Mouse (Mus musculus): Measurements from ENCODE around the gene Macrod2. TPM values are rescaled to one million over a fixed set of nuclear protein-coding genes. Genes with fewer than 3 reads are reported as not detected.

Macrod2 gene
- polyA plus RNA-seq, 1 experiment from 2014 or later: 26.5 TPM

DNA sequence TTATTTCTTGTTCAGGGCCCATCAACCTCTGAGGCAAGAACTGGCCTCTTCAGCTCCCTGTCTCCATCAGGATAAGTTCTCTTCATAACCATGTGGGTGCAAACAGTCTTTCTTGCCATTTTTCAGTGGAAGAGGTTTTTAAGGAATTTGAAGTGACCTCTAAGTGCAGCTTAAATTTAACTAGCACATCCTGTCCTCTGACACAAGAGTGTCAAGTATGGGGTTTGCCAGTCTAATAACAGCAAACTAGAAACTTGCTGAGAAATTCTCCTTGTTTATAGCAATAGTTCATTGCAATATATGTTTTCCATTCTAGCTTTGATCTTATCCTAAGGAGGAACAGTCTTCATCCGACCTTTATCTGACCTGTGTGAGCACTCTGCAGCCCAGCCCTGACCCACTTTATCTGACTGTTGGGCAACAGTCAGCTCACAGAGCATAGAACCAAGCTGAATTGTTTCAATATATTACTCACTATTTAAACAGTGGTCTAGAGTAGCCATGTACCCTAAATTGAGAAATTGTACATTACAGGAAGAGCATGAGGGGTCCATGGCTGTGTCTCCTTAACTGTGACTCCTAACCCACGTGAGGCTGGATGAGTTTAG lies 226.7 kb downstream of the Macrod2 start:
- 62% methylated on average over 2 of the region's 2 CpGs for WGBS
- no peaks in the 10 kb centered on the region for H3K4me1 ChIP-seq
- DNase-seq (ENCODE audit: low spot score): no peak
- no peak overlapping the region for H3K27ac ChIP-seq
- H3K4me3 ChIP-seq: no peak overlapping the region
- no peaks in the 10 kb centered on the region for H3K9me3 ChIP-seq
- H3K36me3 ChIP-seq: no peaks in the 10 kb centered on the region
- no peaks in the 10 kb centered on the region for H3K27me3 ChIP-seq (ENCODE audit: insufficient read depth, poor library complexity, severe bottlenecking)

DNA sequence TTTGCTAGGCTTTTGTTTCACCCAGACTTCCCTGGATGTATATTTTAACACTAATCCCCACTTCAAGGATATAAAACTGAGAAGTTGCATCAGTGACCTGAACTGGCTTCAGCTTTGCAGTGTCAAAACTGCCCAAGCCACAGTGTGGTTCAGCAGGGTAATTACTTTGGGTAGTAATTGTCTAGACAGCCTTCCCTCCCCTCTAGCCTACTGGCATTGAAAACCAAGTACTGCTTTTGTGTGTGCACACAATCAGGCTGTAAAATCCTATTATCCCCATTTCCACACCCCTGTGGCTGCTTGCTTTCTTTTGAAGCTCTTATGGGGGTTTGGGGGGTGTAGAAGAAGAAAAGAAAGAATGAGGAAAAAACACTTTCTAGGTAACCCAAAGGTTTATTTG lies 258.4 kb downstream of the Macrod2 start:
- Histone ChIP-seq H3K4me1 (no peaks in the 10 kb centered on the region), H3K4me3 (no peak overlapping the region), H3K27me3 (ENCODE audit: insufficient read depth, poor library complexity, severe bottlenecking) (no peaks in the 10 kb centered on the region), H3K9me3 (no peaks in the 10 kb centered on the region), H3K36me3 (no peaks in the 10 kb centered on the region), H3K27ac (no peak overlapping the region)
- DNase-seq (ENCODE audit: low spot score): no peak

DNA sequence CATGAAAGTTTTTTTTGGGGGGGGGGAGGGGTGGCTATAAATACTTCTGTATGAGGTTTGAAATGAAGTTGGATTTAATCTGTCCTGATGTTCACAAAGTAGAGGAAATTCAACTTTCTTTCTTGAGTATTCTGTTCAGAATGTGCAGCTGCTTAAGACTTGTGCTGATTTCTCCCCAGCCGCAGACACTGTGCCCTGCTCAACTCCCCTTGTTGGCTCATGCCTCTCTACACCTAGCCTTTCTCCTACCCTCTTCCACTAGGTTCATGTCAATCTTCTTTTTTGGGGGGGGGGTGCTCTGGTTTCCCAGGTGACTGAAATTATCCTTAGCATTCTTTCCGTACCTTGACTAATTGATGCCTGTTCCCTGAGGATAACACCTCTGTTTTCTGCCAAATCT lies 258.9 kb downstream of the Macrod2 start:
- 78% methylated on average over 2 of the region's 2 CpGs for WGBS
- Histone ChIP-seq H3K9me3 (no peaks in the 10 kb centered on the region), H3K36me3 (no peaks in the 10 kb centered on the region; the same call in 1 of the 2 replicates), H3K4me1 (no peaks in the 10 kb centered on the region), H3K27ac (no peak overlapping the region), H3K4me3 (no peak overlapping the region), H3K27me3 (ENCODE audit: insufficient read depth, poor library complexity, severe bottlenecking) (no peaks in the 10 kb centered on the region)
- DNase-seq (ENCODE audit: low spot score): no peak

DNA sequence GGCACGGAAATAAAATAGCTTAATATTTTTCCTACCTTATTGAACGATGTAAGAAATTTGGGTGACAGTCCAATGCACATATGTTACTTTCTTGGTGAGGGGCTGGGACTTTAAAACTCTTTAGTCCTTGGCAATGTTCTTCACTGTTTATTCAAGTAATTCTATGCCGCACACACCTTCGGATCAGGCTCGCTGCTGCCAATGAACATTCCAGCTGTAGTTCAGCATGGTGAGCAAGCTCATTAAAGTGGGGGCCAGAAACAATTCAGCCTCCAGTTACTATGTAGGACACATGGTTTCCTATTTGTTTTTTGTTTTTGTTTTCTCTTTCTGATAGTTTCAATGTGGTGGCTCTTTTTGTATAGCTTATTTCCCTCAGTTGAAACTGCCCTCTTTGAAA lies 267.6 kb downstream of the Macrod2 start:
- peaks cover 36% of the 10 kb centered on the region for H3K36me3 ChIP-seq
- H3K4me3 ChIP-seq: no peak overlapping the region
- no peak overlapping the region for H3K27ac ChIP-seq
- H3K27me3 ChIP-seq (ENCODE audit: insufficient read depth, poor library complexity, severe bottlenecking): no peaks in the 10 kb centered on the region
- no peaks in the 10 kb centered on the region for H3K9me3 ChIP-seq
- peaks cover 5% of the 10 kb centered on the region for H3K4me1 ChIP-seq
- WGBS: 91% methylated on average over 5 of the region's 5 CpGs
- no peak for DNase-seq (ENCODE audit: low spot score)

DNA sequence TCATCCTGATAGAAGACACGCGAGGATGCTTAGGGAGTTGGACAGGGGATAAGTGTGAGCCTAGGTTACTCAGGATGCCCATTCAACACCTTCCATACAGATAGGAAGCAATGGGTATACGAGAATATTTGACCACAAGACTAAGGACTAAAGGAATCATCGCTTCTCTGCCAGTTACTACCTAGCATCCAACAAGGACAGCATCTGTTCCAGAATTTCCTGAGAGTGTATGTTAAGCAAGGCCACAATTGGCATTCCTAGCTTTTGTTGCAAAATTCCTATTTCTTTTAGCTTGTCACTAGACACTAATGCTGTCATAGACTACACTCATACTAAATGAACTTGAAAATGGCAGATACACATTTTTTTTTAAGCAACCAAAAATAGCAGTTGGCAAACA lies 269.3 kb downstream of the Macrod2 start:
- Histone ChIP-seq H3K36me3 (peaks cover 33% of the 10 kb centered on the region), H3K27ac (no peak overlapping the region), H3K4me3 (no peak overlapping the region), H3K9me3 (no peaks in the 10 kb centered on the region), H3K4me1 (peaks cover 9% of the 10 kb centered on the region), H3K27me3 (ENCODE audit: insufficient read depth, poor library complexity, severe bottlenecking) (no peaks in the 10 kb centered on the region)
- no peak for DNase-seq (ENCODE audit: low spot score)
- 82% methylated on average over 4 of the region's 4 CpGs for WGBS

DNA sequence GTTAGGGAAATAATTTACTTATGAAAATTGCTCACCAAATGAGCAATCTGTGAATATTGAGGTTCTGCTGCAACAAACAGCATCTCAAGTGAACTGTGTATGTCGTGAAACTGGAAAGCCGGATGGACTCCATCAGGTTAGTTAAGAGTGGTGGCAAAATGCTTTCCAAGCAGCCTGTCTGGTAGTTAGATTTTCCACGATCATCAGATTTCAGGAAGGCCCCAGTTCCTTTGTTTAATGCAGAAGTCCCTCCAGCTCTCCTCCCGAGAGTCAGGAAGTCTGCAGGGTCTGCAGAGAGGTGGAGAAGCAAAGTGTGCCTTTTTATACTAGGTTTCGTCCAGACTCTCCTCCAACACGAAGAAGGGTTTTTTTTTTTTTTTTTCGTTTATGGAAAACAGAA lies 271.7 kb downstream of the Macrod2 start:
- Histone ChIP-seq H3K4me3 (no peak overlapping the region), H3K36me3 (peaks cover 10% of the 10 kb centered on the region), H3K27me3 (ENCODE audit: insufficient read depth, poor library complexity, severe bottlenecking) (no peaks in the 10 kb centered on the region), H3K9me3 (no peaks in the 10 kb centered on the region), H3K27ac (no peak overlapping the region), H3K4me1 (peaks cover 9% of the 10 kb centered on the region)
- DNase-seq (ENCODE audit: low spot score): no peak
- 49% methylated on average over 7 of the region's 7 CpGs for WGBS

DNA sequence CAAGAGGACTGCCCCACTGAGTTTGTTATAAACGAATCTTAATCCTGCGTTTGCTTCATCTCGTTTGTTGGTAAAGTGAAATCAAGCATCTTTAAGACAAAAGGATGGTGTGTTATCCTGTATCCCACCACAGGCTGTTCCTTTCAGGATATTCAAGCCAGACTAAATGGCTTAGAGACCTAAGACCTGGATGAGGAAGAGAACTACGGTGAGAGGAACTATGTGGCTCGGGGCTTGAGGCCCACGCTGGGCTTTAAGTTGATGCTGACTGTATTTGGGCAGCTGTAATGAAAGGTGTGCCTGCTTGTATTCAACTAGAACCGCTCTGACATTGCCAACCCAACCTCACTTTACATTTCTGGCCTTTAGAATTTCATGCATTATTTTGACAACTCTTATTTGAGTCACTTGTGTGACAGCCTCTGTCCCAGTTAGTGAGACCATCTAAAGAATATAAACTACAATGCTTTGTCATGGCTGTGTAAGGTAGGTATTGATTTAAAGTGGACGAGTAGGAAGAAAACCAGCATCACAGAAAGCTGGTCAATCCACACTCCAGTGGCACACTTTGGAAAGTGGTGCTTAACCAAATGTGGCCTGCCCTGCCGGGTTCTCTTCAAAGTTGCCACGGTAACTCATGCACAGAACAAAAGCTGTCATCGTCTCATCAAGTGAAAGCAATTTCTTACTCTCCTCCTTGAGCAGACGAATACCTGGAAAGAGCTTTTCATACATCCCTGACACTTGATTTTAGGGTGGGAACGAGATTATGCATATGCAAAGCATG lies 272.3 kb downstream of the Macrod2 start:
- Histone ChIP-seq H3K9me3 (no peaks in the 10 kb centered on the region), H3K27ac (no peak overlapping the region), H3K36me3 (peaks cover 9% of the 10 kb centered on the region), H3K4me3 (peak overlapping the region; percentile 69), H3K27me3 (ENCODE audit: insufficient read depth, poor library complexity, severe bottlenecking) (no peaks in the 10 kb centered on the region), H3K4me1 (peaks cover 9% of the 10 kb centered on the region)
- 65% methylated on average over 13 of the region's 13 CpGs for WGBS
- DNase-seq (ENCODE audit: low spot score): no peak

DNA sequence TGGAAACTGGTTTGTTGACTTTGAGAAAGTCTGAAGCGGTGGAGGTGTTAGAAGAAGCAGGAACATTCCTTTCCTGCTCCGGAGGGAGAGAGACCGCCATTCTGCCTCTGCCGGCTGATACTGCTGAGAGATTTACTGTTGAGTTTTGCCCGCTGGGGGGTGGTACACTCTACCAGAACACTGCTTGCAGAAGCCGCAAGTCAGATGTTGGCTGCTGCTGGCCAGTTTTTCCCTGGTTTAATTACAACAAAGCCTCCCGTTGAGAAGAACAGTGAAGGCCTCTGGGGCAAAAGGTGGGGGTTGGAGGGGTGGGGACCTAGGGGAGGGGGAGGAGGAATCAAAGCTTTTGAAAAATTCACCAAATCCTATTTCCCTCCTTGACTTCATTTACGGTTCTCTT lies 273.2 kb downstream of the Macrod2 start:
- Histone ChIP-seq H3K27me3 (ENCODE audit: insufficient read depth, poor library complexity, severe bottlenecking) (no peaks in the 10 kb centered on the region), H3K27ac (peak overlapping the region; percentile 42; the same call in 1 of the 2 replicates), H3K36me3 (peaks cover under 1% of the 10 kb centered on the region; the same call in 1 of the 2 replicates), H3K4me1 (peaks cover 9% of the 10 kb centered on the region), H3K4me3 (peak overlapping the region; percentile 69), H3K9me3 (no peaks in the 10 kb centered on the region)
- DNase-seq (ENCODE audit: low spot score): peak; percentile 90
- 6% methylated on average over 8 of the region's 8 CpGs for WGBS

DNA sequence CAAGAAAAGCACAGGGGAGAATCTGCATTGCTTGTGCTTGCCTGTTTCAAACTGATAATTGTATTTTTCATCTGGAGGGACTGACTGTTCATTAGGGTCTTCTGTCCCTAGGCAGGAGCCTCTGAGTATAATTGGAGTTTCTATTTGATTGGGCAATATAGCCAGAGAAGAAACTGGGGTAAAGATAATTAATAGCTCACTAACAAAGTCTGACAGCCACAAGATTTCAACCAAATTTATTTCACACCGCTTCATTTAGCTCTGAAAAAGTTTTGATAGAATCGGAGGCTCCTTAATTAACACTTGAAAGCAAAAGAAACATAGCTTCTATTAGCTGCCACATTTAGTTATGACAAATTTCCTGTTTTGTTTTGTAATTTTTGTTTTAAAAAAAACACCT lies 274.0 kb downstream of the Macrod2 start:
- Histone ChIP-seq H3K27ac (peak overlapping the region; percentile 42; the same call in 1 of the 2 replicates), H3K9me3 (no peaks in the 10 kb centered on the region), H3K4me1 (peaks cover 9% of the 10 kb centered on the region), H3K4me3 (peak overlapping the region; percentile 69), H3K27me3 (ENCODE audit: insufficient read depth, poor library complexity, severe bottlenecking) (peaks cover under 1% of the 10 kb centered on the region; the same call in 1 of the 2 replicates), H3K36me3 (no peaks in the 10 kb centered on the region)
- WGBS: 53% methylated on average over 2 of the region's 2 CpGs
- no peak for DNase-seq (ENCODE audit: low spot score)

DNA sequence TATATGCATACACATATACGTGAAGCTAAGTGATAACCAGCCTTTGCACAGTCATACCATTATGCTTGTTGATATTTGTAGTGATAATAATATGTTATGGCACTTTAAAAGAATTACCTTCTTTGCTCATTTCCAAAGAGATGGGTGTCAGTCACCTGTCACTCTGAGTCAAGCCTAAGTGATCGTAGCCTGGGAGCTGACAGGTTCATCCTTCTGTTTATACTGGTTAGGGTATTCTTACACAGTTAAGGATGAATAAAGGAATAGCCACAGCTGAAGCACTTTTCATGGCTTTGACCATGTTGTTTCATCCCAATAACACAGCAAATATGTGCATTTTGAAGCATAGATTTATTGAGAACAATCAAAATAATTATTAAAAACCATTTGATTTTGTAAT lies 274.7 kb downstream of the Macrod2 start:
- WGBS: 35% methylated on average over 2 of the region's 2 CpGs
- peaks cover 3% of the 10 kb centered on the region; the same call in 1 of the 2 replicates for H3K27me3 ChIP-seq (ENCODE audit: insufficient read depth, poor library complexity, severe bottlenecking)
- peak overlapping the region; percentile 69 for H3K4me3 ChIP-seq
- no peaks in the 10 kb centered on the region for H3K9me3 ChIP-seq
- H3K4me1 ChIP-seq: peaks cover 9% of the 10 kb centered on the region
- no peaks in the 10 kb centered on the region for H3K36me3 ChIP-seq
- no peak for DNase-seq (ENCODE audit: low spot score)
- H3K27ac ChIP-seq: 0 out of 2 replicates have a peak overlapping the region, but pooled peaks have one; percentile 16

DNA sequence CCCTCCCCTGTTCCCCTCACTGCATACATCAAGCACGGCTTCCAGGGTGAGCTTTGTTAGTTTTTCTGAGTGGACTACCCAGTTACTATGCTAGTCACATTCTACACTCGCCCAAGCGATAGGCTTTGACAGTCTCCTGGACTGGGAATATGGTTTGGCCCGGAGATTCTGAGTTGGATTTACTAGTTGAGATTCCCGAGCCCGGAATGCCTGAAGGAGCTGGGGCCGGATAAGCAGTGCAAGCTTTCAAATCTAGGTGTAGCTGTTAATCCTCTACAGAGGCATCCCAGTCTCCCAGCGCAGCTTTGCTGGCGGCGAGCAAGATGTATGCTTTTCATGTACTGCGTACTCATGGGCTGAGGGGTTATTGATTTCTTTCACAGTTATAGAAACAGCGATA lies 275.3 kb downstream of the Macrod2 start:
- WGBS: under 1% methylated on average over 12 of the region's 12 CpGs
- peak; percentile 81 for DNase-seq (ENCODE audit: low spot score)
- H3K27me3 ChIP-seq (ENCODE audit: insufficient read depth, poor library complexity, severe bottlenecking): peaks cover 3% of the 10 kb centered on the region; the same call in 1 of the 2 replicates
- peak overlapping the region; percentile 69 for H3K4me3 ChIP-seq
- peaks cover 9% of the 10 kb centered on the region for H3K4me1 ChIP-seq
- no peaks in the 10 kb centered on the region for H3K9me3 ChIP-seq
- peak overlapping the region; percentile 86 for H3K27ac ChIP-seq
- H3K36me3 ChIP-seq: no peaks in the 10 kb centered on the region

DNA sequence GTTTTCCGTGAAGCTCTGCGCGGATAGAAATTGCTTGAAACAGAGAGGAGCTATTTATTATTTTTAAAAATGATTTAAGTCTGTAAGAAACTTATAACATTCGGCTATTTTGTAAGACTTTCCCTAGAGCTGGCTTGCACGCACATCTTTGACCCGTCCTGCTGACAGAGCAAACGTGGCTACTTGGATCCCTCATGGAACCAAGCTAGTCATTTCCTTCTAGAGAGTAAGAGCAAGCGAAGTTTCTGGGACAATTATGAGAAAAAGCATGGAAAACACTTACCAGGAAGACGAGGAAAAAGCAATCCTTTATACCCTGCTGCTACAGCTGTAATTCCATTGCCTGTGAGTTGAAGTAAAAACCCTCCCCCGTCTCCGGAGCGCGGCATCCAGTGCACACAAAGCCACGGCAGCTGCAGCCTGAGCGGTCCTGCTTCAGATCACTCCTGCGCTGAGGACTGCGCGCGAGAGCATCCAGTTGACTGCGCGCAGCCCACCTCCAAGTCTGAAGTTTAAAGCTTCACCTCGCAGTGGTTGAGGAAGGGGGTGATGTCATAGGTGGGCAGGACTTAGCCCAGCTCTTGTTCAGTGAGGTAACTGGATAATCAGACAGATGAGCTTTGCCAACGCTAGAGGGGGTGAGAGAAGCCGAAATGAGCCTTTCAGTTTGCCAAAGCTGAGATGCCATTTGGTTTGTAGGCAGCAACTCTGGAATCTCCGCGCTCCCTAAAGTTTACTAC lies 276.0 kb downstream of the Macrod2 start, which contains the start of gene Flrt3:
Gene Flrt3, minus strand, starts transcription at position 507 of the 740 bp plus-strand sequence.
- H3K4me3 ChIP-seq: peak within 1 kb of the TSS; percentile 69
- 1% methylated on average over 26 of the region's 26 CpGs for WGBS
- H3K36me3 ChIP-seq: no peaks in the 10 kb centered on the region
- H3K9me3 ChIP-seq: no peaks in the 10 kb centered on the region
- H3K27ac ChIP-seq: peak within 1 kb of the TSS; percentile 86
- peaks cover 9% of the 10 kb centered on the region for H3K4me1 ChIP-seq
- DNase-seq (ENCODE audit: low spot score): peak; percentile 96
- peaks cover 3% of the 10 kb centered on the region; the same call in 1 of the 2 replicates for H3K27me3 ChIP-seq (ENCODE audit: insufficient read depth, poor library complexity, severe bottlenecking)

DNA sequence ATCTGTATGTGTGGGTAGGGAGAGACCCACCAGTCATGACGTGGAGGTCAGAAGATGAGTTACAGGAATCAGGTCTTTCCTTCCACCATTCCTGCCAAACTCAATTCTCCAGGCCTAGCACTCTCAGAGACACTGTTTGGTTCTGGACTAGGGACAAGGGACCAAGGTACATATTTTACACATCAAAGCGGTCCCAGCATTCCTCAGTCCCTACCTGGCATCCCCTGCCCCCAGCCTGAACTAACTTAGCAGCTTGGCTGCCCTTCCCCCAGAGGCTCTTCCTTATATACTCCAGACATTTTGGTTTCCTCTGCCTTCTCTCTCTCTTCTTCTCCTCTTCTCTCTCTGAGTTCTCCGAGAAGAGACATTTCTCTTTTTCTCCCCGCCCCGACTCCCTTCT lies 278.4 kb downstream of the Macrod2 start:
- Histone ChIP-seq H3K4me3 (no peak overlapping the region), H3K36me3 (no peaks in the 10 kb centered on the region), H3K27ac (no peak overlapping the region), H3K9me3 (no peaks in the 10 kb centered on the region), H3K27me3 (ENCODE audit: insufficient read depth, poor library complexity, severe bottlenecking) (peaks cover 3% of the 10 kb centered on the region; the same call in 1 of the 2 replicates), H3K4me1 (peaks cover 9% of the 10 kb centered on the region)
- 77% methylated on average over 5 of the region's 5 CpGs for WGBS
- DNase-seq (ENCODE audit: low spot score): no peak

Data from heart, embryonic 10.5 days (tissue).